Mouse (Mus musculus) heart, embryonic 13.5 days (tissue): ENCODE results near the gene Gp9. TPM values are rescaled to one million over a fixed set of nuclear protein-coding genes. Genes with fewer than 3 reads are reported as not detected.
"Not testable (repeated sequence)": the region's sequence is repeated elsewhere in the genome, so short reads cannot be mapped to it uniquely, and the experiment has no call there.

Source experiments
- ATAC-seq: fragments of 200-750 bp; cut with Nextera tagmentation; 2 replicates; pipeline ENCODE4 v1.8.0; 2017; ENCODE audit warnings: moderate TSS enrichment; ENCODE audit not compliant: insufficient number of reproducible peaks, low FRiP score, low TSS enrichment; ENCODE audit errors: extremely low read depth
- H3K27ac ChIP-seq: fragments of 300-500 bp; sonication (generic); replicated peaks from 2 replicates; pipeline ENCODE4 v1.5.1; 2015; ENCODE audit warnings: moderate library complexity, mild to moderate bottlenecking, inconsistent platforms
- H3K27me3 ChIP-seq: fragments of 300-500 bp; sonication (generic); replicated peaks from 2 replicates; pipeline ENCODE4 v1.6.1; 2015; ENCODE audit warnings: mild to moderate bottlenecking, inconsistent platforms
- H3K36me3 ChIP-seq: fragments of 300-500 bp; sonication (generic); 2 replicates; pipeline ENCODE4 v1.6.1; 2015; ENCODE audit warnings: mild to moderate bottlenecking, inconsistent platforms
- H3K4me1 ChIP-seq: fragments of 300-500 bp; sonication (generic); 2 replicates; pipeline ENCODE4 v1.6.1; 2015; ENCODE audit warnings: inconsistent platforms
- H3K4me2 ChIP-seq: fragments of 300-500 bp; sonication (generic); 2 replicates; pipeline ENCODE4 v1.6.1; 2015; ENCODE audit warnings: inconsistent platforms, mild to moderate bottlenecking, moderate library complexity
- H3K4me3 ChIP-seq: fragments of 300-500 bp; sonication (generic); 2 replicates; pipeline ENCODE4 v1.5.1; 2015; ENCODE audit warnings: moderate library complexity, mild to moderate bottlenecking, inconsistent platforms
- H3K9ac ChIP-seq: fragments of 300-500 bp; sonication (generic); 2 replicates; pipeline ENCODE4 v1.6.1; 2015; ENCODE audit warnings: inconsistent platforms, mild to moderate bottlenecking, moderate library complexity
- H3K9me3 ChIP-seq: fragments of 300-500 bp; sonication (generic); 2 replicates; pipeline ENCODE4 v1.6.1; 2016; ENCODE audit warnings: inconsistent platforms
- WGBS: fragments of 180-500 bp; shearing (Covaris S2); methylation state at CpG from one replicate; pipeline ENCODE4 v1.1.7; 2015; ENCODE audit warnings: mixed read lengths; 5-methylcytosine and 5-hydroxymethylcytosine counted together
- polyA plus RNA-seq: library from polyadenylated mRNA; unstranded; fragments of >200 nt; fragmentation: Nextera tagmentation; extraction: Ambion mirVana; gene quantifications from 2 replicates; pipeline ENCODE4 v1.2.1, GENCODE M21; 2015

Gene Gp9
- polyA plus RNA-seq, 1 experiment from 2014 or later = 5.1 TPM

- 78% methylated on average over 6 of the region's 6 CpGs for WGBS
- H3K27me3 ChIP-seq = peaks cover 12% of the 10 kb centered on the region
- no peak overlapping the region for H3K27ac ChIP-seq
- peaks cover 13% of the 10 kb centered on the region for H3K4me1 ChIP-seq
- no peak overlapping the region for H3K9ac ChIP-seq
- no peak overlapping the region for H3K4me2 ChIP-seq
- no peaks in the 10 kb centered on the region for H3K9me3 ChIP-seq
- no peak for ATAC-seq
- H3K36me3 ChIP-seq = no peaks in the 10 kb centered on the region
- no peak overlapping the region for H3K4me3 ChIP-seq
These were observed 26.3 kb upstream of the Gp9 start for GRCm38 (mm10) chr6:87751574-87751973.

DNA sequence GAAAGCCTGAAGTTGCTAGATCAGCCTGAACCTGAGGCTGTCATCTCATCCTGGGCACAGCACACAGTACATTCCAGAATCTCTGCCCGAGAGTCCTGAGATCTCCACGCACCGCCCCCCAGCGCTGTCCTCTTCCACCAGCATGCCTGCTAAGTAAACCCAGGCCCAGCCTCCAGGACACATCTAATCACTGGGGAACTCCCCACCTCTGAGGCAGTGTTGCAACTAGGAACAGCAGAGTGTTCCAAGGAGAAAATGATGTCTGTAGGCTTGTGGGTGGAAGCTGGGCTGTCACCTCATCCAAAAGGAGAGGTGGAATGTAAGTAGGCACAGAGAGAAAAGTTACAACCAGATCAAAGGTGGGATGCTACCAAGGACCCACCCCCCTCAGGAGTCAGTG, 22.7 kb upstream of the Gp9 start:
- Histone ChIP-seq H3K27me3 (peaks cover 18% of the 10 kb centered on the region), H3K27ac (no peak overlapping the region), H3K4me3 (no peak overlapping the region), H3K36me3 (no peaks in the 10 kb centered on the region), H3K4me1 (no peaks in the 10 kb centered on the region), H3K9ac (no peak overlapping the region), H3K9me3 (no peaks in the 10 kb centered on the region), H3K4me2 (no peak overlapping the region)
- no peak for ATAC-seq
- WGBS = 74% methylated on average over 4 of the region's 4 CpGs

DNA sequence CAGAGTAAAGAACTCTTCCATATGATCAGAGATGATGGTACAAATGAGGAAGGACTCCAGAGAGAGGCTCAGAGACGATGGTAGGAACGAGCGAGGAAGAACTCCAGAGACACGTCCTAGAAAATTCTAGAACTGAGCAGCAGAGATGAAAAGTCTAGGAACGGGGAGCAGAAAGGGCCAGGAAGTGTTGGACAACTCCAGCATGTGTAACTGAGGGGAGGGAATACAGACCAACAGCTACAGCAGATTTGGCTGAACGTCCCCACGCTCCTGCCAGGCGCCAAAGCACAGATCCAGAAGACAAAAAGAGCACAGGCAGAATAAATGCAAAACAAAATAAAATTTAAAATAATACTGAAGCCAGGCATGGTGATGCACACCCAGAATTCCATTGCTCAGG, 21.0 kb upstream of the Gp9 start:
- H3K36me3 ChIP-seq = no peaks in the 10 kb centered on the region
- no peak overlapping the region for H3K27ac ChIP-seq
- peaks cover 5% of the 10 kb centered on the region; the same call in 1 of the 2 replicates for H3K27me3 ChIP-seq
- no peak for ATAC-seq
- H3K9me3 ChIP-seq = no peaks in the 10 kb centered on the region
- H3K4me2 ChIP-seq = no peak overlapping the region
- H3K4me1 ChIP-seq = no peaks in the 10 kb centered on the region
- no peak overlapping the region for H3K9ac ChIP-seq
- H3K4me3 ChIP-seq = no peak overlapping the region
- 85% methylated on average over 8 of the region's 8 CpGs for WGBS

GRCm38 (mm10) chr6:87759404-87759803, 18.5 kb upstream of the Gp9 start:
- no peaks in the 10 kb centered on the region for H3K4me1 ChIP-seq
- H3K27ac ChIP-seq = no peak overlapping the region
- H3K4me3 ChIP-seq = no peak overlapping the region
- H3K4me2 ChIP-seq = no peak overlapping the region
- no peak for ATAC-seq
- H3K36me3 ChIP-seq = no peaks in the 10 kb centered on the region
- 65% methylated on average over 3 of the region's 3 CpGs for WGBS
- H3K9me3 ChIP-seq = no peaks in the 10 kb centered on the region
- H3K9ac ChIP-seq = no peak overlapping the region
- peaks cover 5% of the 10 kb centered on the region; the same call in 1 of the 2 replicates for H3K27me3 ChIP-seq

- 48% methylated on average over 3 of the region's 3 CpGs for WGBS
- H3K9ac ChIP-seq = no peak overlapping the region
- no peak overlapping the region for H3K4me2 ChIP-seq
- ATAC-seq = no peak
- no peaks in the 10 kb centered on the region for H3K4me1 ChIP-seq
- H3K4me3 ChIP-seq = no peak overlapping the region
- H3K9me3 ChIP-seq = no peaks in the 10 kb centered on the region
- H3K27ac ChIP-seq = no peak overlapping the region
- H3K36me3 ChIP-seq = no peaks in the 10 kb centered on the region
- peaks cover 5% of the 10 kb centered on the region; the same call in 1 of the 2 replicates for H3K27me3 ChIP-seq
These were observed 18.0 kb upstream of the Gp9 start for GRCm38 (mm10) chr6:87759850-87760249.

GRCm38 (mm10) chr6:87762161-87762560, 15.7 kb upstream of the Gp9 start:
- 78% methylated on average over 5 of the region's 5 CpGs for WGBS

DNA sequence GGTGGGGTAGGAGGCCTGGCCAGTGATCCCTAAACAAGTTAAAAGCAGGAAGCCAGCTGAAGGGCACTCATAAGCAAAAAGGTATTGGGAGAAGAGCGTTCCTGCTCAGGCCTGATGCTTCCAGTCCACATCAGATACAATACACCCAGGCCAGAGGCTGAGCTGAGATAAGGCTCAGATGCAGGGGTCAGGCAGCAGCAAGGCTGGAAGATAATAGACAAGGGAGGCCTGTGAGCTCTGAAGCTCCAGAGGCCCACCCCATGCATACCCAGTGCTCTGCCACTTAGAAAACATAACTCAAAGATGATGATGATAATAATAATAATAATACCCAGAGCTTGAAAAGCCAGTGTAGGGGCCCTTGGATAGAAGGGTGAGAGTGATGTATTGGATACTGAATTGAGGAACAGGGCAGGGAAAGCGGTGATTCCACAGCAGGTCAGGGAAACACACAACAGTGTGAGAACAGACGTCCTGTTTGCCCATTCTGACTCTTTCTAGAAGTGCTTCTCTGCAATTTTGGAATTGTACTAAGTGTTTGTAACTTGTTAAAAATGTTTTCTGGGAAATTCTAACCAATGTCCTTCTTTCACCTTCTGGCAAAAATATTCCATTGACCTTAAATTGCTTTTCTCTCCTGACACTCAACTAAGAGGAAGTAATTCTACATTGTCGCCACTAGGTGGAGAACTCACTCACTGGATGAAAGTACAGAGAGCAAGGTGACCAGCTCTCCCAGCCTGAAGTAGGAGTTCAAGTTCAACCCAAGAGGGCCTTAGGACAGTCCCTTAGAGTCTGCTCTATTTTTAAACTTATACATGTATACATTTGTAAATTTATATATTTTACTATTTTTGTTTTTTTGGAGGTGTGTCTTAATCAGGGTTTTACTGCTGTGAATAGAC, 14.2 kb upstream of the Gp9 start:
- Histone ChIP-seq H3K36me3 (no peaks in the 10 kb centered on the region), H3K4me3 (no peak overlapping the region), H3K9ac (no peak overlapping the region), H3K27me3 (peaks cover 5% of the 10 kb centered on the region; the same call in 1 of the 2 replicates), H3K4me1 (no peaks in the 10 kb centered on the region), H3K27ac (no peak overlapping the region), H3K4me2 (no peak overlapping the region), H3K9me3 (no peaks in the 10 kb centered on the region)
- 53% methylated on average over 4 of the region's 4 CpGs for WGBS
- no peak for ATAC-seq

More at GRCm38 (mm10) chr6:87762161-87762560, 15.7 kb upstream of the Gp9 start:
- H3K27me3 ChIP-seq = peaks cover 5% of the 10 kb centered on the region; the same call in 1 of the 2 replicates
- no peak overlapping the region for H3K4me3 ChIP-seq
- no peak for ATAC-seq
- no peaks in the 10 kb centered on the region for H3K4me1 ChIP-seq
- no peaks in the 10 kb centered on the region for H3K36me3 ChIP-seq
- no peak overlapping the region for H3K9ac ChIP-seq
- no peaks in the 10 kb centered on the region for H3K9me3 ChIP-seq
- H3K27ac ChIP-seq = no peak overlapping the region
- no peak overlapping the region for H3K4me2 ChIP-seq

DNA sequence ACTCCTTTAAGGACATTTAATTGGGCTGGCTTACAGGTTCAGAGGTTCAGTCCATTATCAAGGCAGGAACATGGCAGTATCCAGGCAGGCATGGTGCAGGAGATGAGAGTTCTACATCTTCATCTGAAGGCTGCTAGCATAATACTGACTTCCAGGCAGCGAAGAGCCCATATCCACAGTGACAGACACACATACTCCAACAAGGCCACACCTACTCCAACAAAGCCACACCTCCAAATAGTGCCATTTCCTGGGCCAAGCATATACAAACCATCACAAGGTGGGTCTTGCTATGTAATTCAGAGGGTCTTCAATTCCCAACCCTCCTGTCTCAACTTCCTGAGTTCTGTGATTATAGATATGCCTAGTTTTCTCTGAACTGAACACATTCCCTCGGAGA, 13.6 kb upstream of the Gp9 start:
- 85% methylated on average over 2 of the region's 2 CpGs for WGBS
- H3K27ac ChIP-seq = not testable (repeated sequence)

GRCm38 (mm10) chr6:87770626-87771025, 7.2 kb upstream of the Gp9 start:
- ATAC-seq = no peak
- Histone ChIP-seq H3K36me3 (no peaks in the 10 kb centered on the region), H3K4me1 (no peaks in the 10 kb centered on the region), H3K4me3 (no peak overlapping the region), H3K9ac (no peak overlapping the region), H3K27me3 (0 out of 2 replicates have a peak, but pooled peaks cover 3% of the 10 kb centered on the region), H3K27ac (no peak overlapping the region), H3K9me3 (no peaks in the 10 kb centered on the region), H3K4me2 (no peak overlapping the region)
- WGBS = 51% methylated on average over 8 of the region's 8 CpGs

More for the DNA sequence above, 13.6 kb upstream of the Gp9 start:
- not testable (repeated sequence) for H3K9ac ChIP-seq, ATAC-seq, H3K27me3 ChIP-seq, H3K4me2 ChIP-seq, H3K9me3 ChIP-seq, H3K36me3 ChIP-seq, H3K4me1 ChIP-seq, H3K4me3 ChIP-seq

DNA sequence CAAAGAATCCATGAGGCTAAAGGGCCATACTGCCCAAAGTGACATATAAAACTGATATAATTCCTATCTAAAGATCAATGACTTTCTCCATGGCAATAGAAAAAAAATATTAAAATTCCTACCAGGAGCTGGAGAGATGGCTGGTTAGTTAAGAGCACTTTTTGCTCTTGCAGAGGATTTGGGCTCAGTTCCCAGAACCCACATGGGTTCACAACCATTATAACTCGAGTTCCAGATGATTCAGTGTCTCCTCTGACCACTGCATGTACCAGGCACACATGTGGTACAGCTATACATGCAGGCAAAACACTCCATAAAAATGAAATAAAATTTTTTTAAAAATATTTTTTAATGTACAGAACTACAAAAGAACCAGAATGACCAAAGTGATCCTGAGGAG, 3.4 kb upstream of the Gp9 start:
- Histone ChIP-seq H3K4me2 (no peak overlapping the region), H3K4me3 (no peak overlapping the region), H3K27ac (no peak overlapping the region), H3K9ac (no peak overlapping the region), H3K4me1 (peaks cover 18% of the 10 kb centered on the region), H3K36me3 (no peaks in the 10 kb centered on the region), H3K27me3 (0 out of 2 replicates have a peak, but pooled peaks cover 3% of the 10 kb centered on the region), H3K9me3 (no peaks in the 10 kb centered on the region)
- no peak for ATAC-seq
- 40% methylated on average over 1 of the region's 1 CpGs for WGBS

- 0 out of 2 replicates have a peak, but pooled peaks cover 3% of the 10 kb centered on the region for H3K27me3 ChIP-seq
- H3K9ac ChIP-seq = no peak overlapping the region
- no peak overlapping the region for H3K4me3 ChIP-seq
- H3K36me3 ChIP-seq = no peaks in the 10 kb centered on the region
- H3K27ac ChIP-seq = no peak overlapping the region
- H3K9me3 ChIP-seq = no peaks in the 10 kb centered on the region
- H3K4me2 ChIP-seq = no peak overlapping the region
- WGBS = 79% methylated on average over 9 of the region's 9 CpGs
- ATAC-seq = no peak
- peaks cover 18% of the 10 kb centered on the region for H3K4me1 ChIP-seq
These were observed 3.0 kb upstream of the Gp9 start for GRCm38 (mm10) chr6:87774909-87775308.
